Mouse (Mus musculus) bone marrow macrophage, adult 2 months (primary cell): Measurements from ENCODE around the gene Plekhb1.

ENCODE experiments used
- CTCF ChIP-seq: IDR thresholded peaks from 2 replicates; pipeline ENCODE4 v1.5.1; 2012; ENCODE audit warnings: low read depth, mild to moderate bottlenecking, low read length, moderate library complexity
- POLR2A ChIP-seq: IDR thresholded peaks from 2 replicates; pipeline ENCODE4 v1.6.1; 2012; ENCODE audit warnings: mild to moderate bottlenecking, low read depth, low read length, borderline replicate concordance

DNA sequence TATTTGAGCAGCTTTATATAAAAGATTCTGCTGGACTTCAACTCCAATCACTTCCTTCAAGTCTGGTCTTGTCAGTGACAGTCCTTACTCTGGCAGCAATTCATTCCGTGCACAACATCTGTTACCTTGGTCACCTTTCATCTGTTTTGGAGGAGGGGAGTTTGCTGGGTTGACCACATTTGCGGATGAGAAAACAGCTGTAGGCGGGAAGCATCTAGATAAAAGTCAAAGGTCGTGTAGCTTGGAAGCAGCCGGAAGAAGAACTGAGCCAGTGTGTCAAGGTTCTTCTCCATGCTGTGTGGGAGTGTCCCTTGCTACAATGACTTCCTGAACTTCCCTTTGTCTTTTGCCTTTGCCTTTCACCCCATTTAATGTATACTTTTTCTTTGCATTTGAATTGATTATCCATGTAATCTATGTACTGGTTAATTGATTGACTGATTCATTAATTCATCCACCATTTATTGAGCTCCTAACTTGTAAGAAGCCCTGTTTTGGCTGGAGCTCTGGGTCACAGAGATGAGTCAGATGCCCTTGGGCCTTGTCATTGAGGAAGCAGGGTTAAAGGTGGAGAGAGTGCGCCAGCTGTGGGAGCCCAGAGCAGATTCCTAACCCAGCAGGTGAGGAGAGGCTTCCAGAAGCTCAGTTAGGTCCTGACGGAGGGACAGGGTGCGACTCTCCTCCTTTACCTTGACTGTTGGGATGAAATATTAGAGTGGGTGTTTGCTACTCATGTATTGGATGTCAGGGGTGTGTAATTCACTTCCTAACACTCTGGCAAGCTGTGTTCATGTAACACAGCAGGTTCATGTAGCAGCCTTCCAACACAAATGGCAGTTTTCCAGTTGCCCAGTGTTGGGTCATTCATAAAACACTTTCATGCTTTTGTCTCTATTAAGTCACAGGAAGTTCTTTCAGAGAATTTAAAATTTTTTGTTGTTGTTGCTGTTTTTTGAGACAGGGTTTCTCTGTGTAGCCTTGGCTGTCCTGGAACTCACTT, 37.9 kb upstream of the Plekhb1 start:
- TF ChIP-seq POLR2A (no peak), CTCF (no peak)
